Mouse (Mus musculus) gastrocnemius, postnatal 36 days (tissue): ENCODE data around the gene Brap. TPM values are rescaled to one million over a fixed set of nuclear protein-coding genes. Genes with fewer than 3 reads are reported as not detected.
"Not testable (repeated sequence)": the region's sequence is repeated elsewhere in the genome, so short reads cannot be mapped to it uniquely, and the experiment has no call there.

Source experiments
- DNase-seq, 2 experiments: peaks; one replicate each; pipeline ENCODE4 v3.0.0; 2022
- intact Hi-C: fragments of 180-260 bp; cut with DNase I; formaldehyde crosslinking; loops from one replicate; pipeline ENCODE4 v1.15.1; 2025
- long read RNA-seq, 2 experiments: library from polyadenylated mRNA; stranded (forward); transcript quantifications; one replicate each; pipeline ENCODE4 v2.0.0; 2021
- total RNA-seq, 2 experiments: library from RNA; stranded (reverse); gene quantifications; 2 replicates each; pipeline ENCODE4 v1.2.3; 2021

Gene Brap
- total RNA-seq = 10 to 100 TPM; 30.0 to 31.7 TPM
- long read RNA-seq, experiment 1, full-length matches to known transcripts = 39 of 52 reads
- long read RNA-seq, experiment 1, partial matches to known transcripts = 12 of 52 reads
- long read RNA-seq, experiment 1, other reads (novel, unspliced or antisense) = 1 of 52 reads
- long read RNA-seq, experiment 2, full-length matches to known transcripts = 49 of 73 reads
- long read RNA-seq, experiment 2, partial matches to known transcripts = 21 of 73 reads
- long read RNA-seq, experiment 2, other reads (novel, unspliced or antisense) = 3 of 73 reads

DNA sequence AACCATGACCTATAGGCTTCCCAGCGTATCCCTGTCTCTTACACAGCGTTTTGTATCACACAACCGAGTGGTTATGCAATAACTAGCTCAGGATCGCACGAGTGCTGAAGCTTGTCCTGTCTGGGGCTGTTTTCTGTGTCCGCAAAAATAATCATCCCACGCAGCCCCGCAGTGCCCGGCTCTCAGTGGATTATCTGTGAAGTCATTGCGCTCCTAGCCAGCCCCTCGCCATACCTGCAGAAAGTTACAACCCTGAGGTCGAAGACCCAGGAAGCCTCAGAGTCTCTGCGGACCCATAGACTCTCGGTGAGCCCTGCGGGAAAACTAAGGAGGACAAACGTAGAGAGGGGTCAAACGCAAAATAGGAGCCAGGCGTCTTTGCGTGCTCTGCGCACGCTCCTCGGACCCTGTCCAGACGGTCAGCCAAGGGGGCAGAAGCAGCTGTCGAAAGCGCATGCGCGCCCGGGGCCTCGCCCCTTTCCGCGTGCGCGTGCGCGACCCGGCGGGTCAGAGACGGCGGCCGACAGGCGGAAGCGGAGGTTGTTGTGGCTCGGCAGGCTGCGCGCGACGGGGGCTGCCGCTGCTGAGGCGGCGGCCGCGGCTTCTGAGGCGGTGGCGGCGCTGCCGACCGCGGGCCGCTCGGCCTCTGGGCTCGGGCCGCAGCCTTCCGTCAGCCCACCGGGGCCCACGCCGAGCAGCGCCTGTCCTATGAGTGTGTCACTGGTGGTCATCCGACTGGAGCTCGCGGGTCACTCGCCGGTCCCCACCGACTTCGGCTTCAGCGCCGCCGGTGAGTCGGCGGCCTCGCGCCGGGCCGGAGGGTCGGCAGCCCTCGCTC is at the start of gene Brap, which contains the start of gene Acad10:
Gene Brap, plus strand, starts transcription at position 505 of the 838 bp plus-strand sequence.
Gene Acad10, minus strand, starts transcription at position 456 of the 838 bp plus-strand sequence.
- DNase-seq = peak; percentile 93 to 94
- intact Hi-C loops = no loop called here

DNA sequence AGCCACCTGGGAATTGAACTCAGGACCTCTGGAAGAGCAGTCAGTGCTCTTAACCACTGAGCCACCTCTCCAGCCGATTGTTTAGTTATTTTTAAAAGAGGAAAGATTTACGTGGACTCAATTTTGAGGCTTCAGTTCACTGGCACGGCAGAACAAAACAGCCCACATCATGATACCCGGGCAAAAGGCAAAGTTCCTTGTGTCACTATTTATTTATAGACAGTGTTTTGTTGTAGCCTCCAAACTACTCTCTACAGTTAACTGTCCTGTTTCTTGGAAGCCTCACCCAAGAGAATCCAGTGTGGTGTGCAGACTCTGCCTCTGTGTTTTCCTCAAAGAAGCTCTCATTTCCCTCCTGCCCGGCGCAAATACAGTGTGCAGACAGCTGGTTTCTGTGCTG is 48.3 kb upstream of the Brap start:
- no peak for DNase-seq
- intact Hi-C loops = no loop called here

DNA sequence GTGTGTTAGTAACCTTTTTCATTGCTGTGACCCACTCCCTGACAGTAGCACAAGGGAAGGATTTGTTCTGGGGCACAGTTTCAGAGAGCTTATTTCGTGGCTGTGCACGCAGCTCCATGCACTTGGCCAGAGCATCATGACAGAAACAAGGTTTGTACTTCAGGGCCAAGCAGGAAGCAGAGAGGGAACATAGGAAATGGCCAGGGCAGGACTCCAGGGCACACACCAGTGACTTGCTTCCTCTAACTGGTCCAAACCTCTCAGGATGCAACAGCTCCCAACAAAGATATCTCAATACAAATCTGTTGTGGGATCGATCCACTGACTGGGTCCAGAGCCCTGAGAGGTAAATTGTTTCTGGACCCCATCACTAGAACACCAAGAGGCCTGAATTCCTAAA is 45.4 kb upstream of the Brap start:
- intact Hi-C loops = not testable (repeated sequence)

DNA sequence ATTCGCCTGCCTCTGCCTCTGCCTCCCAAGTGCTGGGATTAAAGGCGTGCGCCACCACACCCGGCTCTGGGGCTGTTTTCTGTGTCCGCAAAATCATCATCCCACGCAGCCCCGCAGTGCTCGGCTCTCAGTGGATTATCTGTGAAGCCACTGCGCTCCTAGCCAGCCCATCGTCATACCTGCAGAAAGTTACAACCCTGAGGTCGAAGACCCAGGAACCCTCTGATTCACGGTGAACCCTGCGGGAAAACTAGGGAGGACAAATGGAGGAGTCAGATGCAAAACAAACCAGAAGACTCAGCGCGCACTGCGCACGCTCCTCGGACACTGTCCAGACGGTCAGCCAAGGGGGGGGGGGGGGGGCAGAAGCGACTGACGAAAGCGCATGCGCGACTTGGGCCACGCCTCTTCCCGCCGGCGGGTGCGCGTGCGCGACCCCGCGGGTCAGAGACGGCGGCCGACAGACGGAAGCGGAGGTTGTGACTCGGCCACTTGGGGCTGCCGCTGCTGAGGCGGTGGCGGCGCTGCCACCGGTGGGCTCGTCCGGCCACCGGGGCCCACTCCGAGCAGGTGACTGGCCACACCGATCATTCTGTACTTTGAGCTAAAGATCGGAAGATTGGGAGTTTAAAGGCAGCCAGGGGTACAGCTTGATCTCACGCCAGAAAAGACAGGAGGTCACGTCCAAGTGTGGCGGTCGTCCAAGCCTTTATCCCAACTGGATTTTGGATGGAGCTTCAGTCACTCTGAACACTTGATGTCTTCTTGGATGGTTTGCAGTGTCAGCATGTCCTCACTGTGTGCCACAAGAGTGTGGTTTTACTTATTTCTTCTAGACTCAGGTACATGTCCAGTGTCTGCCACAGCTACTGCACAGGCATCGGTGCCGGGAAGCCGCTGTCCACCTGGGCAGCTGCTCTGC is 41.5 kb upstream of the Brap start, which contains the start of gene Acad12:
Gene Acad12, minus strand, starts transcription at position 347 of the 922 bp plus-strand sequence.
- DNase-seq = peak; percentile 79 to 84
- intact Hi-C loops = no loop called here

More for the DNA sequence above, 45.4 kb upstream of the Brap start:
- DNase-seq = not testable (repeated sequence)

DNA sequence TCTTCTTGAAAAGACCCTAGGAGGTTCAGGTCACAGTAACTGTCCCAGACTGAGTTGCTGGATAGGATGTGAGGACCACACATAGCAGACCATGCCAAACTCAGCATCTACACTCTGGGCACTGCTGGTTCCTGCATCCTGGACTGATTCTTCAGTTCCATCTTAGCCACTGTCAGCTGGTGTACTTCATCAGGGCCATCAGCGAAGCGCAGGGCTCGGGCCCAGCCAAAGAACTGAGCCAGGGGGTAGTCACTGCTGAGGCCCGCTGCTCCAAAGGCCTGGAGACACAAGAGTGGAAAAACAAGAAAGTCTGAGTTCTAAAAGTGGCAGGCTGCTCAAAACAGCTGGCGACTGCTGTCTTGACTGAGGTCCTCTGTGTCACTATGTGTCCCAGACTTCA is 39.3 kb upstream of the Brap start:
- intact Hi-C loops = loop anchor here (2.0 kb wide), 1 partner anchor 56 kb away; no protein-coding TSS in a partner anchor
- DNase-seq = no peak

DNA sequence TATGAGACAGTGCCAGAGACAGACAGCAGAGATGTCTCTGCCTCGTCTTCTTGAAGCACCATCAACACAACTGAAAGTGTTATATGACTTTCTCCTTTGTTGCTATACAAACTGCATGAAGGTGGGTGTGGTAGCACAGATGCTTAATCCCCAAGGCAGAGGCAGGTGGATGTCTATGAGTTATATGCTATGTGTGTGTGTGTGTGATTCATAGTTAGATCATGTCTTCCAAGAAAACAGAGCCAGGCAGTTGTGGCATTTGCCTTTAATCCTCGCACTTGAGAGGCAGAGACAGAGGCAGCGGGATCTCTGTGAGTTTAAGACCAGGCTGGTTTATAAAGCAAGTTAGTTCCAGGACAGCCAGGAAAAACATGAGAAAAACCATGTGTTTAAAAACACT is 37.1 kb upstream of the Brap start:
- intact Hi-C loops = no loop called here
- DNase-seq = no peak

DNA sequence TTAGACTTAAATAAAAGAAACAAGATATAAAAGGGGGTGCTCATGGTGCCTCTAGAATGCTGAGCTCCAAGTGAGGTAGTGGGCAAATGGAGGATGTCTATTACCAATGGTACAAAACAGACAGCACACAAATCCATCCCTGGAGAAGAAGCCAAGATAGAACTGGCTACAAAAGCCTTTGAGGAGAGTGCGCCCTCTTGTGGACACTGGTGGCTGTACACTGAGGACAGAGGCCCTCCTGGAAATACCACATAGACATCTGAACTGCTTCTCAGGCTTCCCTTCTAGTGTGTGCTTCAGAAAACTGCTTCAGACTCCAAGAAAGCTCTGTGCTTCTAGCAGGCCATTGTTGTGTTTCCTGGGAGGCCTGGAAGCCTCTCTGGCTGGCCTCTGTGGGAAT is 32.5 kb upstream of the Brap start:
- intact Hi-C loops = no loop called here
- peak; percentile 68 to 70 for DNase-seq

DNA sequence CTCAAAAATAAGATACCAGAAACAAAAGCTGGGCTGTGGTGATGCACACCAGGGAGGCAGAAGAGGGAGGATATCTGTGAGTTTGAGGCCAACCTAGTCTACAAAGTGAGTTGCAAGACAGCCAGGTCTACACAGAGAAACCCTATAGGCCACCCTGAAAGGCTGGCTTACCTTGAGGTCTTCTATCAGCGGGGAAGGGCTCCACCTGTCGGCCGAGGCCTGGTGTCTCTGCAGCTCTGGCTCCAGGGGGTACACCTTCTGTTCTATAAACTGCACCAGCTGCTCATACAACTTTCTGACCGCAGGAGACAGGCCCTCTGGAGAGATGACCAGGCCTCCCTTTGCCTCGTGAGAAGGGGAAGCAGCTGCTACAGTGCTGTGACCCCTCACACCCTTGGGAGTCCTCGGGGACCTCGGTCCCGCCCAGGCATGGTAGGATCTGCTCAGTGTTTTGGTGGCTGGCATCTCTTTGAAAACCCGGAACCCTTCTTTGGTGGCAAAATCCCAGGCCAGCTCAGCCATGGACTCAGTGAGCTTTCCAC is 29.2 kb upstream of the Brap start:
- DNase-seq, intact Hi-C loops: not testable (repeated sequence)

DNA sequence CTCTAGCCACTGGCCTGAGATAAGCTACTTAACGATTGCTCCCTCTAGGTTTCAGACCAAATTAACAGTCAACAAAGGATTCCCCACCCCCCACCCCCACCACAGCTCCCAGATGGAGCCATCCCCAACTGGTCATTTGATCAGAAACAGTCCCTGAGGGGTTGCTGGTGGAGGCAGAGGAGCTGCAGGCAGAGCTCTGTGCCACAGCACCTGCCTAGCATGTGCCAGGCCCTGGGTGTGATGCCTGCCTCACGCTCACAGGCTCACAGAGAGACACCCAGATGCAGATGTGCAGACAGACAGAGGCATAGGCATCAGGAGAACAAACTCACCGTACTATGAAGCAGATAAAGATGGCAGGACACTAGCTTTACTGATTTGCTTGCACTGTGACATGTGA is 27.6 kb upstream of the Brap start:
- no peak for DNase-seq
- intact Hi-C loops = no loop called here

DNA sequence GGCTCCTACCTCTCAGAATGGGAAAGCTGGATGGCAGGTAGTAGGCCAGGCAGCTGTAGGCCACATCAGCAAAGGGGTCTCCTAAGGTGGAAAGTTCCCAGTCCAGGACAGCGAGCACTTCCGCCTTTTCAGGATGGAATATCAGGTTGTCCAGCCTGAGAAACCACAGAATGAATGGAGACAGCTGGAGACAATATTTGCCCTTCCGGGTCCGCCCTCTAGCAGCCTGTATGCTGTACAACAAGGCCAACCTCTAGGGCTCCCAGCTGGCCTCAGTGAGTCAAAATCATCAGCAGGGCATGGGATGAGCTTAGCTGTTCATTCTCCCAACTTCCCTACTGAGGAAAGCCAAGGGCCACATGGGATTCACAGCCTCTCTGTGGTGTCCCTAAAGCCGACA is 25.7 kb upstream of the Brap start:
- DNase-seq = no peak
- intact Hi-C loops = no loop called here

DNA sequence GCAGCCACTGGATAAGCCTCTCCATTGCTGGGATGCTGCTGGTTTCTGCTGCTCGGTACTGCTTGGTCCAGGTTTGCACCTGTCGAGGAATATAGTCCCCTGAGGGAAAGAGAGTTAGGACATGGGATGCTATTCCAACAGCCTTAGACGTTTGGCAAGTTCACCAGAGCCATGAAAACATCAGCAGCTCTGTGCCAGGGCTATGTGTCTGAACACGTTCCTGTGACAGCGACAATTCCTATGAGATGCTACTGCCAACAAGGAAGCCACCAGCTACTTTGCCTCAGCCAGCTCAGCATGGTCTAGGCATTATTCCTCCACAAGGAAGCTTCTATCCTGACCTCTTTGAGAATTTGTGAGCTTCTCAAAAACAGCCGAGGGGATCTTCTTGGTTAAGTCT is 23.1 kb upstream of the Brap start:
- DNase-seq = no peak
- intact Hi-C loops = no loop called here

DNA sequence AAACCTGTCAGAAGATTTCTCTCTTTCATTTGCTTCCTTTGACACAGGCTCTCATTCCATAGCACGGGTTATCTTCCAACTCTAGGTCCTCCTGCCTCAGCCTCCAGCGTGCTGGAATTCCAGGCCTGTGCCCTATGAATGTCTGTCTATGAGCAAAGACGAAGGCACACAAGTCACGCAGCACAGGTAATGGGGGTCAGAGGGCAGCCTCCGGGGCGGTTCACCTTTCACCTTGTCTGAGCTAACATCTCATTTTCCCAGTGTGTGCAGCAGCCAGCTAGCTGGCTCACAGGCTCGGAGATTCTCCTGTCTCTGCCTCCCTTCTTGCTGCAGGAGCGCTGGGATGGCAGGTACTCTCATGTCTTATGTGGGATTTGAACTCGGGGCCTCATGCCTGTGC is 20.8 kb upstream of the Brap start:
- intact Hi-C loops = no loop called here
- DNase-seq = no peak

DNA sequence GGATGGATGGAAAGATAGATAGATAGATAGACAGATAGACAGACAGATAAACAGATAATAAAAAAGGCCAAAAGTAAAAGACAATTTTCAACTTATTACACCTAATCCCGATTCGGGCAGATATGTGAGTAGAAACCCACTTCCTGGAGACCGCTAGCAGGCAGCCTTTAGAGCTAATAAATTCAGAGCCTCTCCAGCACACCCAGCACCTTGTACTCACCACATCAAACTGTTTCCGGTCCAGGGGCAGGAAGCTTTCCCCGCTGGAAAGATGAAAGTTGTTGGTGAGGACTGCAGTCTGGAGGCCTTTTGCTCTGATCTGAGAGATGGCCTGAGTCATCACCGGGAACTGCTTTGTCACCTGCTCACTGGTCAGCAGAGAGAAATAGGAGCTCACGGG is 11.2 kb upstream of the Brap start:
- intact Hi-C loops = no loop called here
- no peak for DNase-seq

DNA sequence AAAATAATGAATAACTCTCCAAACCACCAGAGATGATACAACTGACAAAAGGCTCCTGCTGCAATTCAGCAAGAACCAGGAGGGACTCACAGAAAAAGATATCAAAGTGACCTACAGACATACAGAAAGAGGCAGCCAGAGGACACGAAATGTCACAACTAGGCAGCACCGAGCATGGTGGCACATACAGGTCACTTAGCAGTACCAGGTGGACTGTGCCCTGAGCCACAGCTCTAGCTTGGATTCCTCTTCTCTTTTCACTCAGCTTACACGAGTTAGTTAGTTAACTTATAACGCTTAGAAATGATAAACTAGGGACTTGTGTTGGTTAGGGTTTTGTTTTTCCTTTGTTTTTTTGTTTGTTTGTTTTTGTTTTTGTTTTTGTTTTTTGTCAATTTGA is 5.8 kb upstream of the Brap start:
- intact Hi-C loops = no loop called here
- no peak for DNase-seq

DNA sequence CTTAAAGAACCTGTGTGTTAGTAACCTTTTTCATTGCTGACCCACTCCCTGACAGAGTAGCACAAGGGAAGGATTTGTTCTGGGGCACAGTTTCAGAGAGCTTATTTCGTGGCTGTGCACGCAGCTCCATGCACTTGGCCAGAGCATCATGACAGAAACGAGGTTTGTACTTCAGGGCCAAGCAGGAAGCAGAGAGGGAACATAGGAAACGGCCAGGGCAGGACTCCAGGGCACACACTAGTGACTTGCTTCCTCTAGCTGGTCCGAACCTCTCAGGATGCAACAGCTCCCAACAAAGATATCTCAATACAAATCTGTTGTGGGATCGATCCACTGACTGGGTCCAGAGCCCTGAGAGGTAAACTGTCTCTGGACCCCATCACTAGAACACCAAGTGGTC is 3.5 kb upstream of the Brap start:
- DNase-seq, intact Hi-C loops: not testable (repeated sequence)

DNA sequence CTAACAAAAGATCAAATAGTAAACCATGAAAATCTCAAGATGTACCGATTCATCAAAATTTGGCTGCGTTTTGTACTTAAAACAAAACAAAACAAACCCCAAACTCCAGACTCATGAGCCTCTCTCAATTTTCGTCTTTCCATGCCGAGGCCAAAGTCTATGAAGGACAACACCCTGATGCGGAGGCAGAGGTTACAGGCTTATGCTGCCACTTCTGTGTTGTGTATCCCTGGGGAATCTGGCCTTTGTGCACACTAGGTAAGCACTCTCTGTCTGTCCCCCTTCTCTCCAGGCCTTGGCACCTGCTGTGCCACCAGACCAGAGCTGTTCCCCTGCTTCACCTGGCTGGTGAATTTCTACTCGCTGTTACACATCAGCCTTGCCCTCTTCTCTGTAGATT is 2.7 kb upstream of the Brap start:
- DNase-seq, intact Hi-C loops: not testable (repeated sequence)

DNA sequence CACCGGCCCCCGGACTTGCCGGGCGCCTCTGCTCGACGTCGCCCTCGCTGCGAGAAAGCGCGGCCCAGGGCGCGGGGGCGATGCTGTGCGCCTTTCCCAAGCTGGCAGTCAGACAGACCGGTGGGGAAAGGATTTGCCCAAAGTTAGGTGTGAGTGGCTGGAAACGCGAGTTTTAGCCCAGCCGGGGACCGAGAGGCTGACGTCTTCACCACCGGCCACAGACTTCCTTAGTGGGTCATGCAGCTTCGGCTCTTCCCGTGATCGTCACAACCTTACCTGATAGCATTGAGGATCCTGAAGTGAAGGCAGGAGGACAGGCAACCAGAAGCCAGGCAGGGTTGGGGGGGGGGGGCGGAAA is 513 bp downstream of the Brap start:
- peak in 1 of 2 experiments; percentile 18 for DNase-seq
- intact Hi-C loops = no loop called here

DNA sequence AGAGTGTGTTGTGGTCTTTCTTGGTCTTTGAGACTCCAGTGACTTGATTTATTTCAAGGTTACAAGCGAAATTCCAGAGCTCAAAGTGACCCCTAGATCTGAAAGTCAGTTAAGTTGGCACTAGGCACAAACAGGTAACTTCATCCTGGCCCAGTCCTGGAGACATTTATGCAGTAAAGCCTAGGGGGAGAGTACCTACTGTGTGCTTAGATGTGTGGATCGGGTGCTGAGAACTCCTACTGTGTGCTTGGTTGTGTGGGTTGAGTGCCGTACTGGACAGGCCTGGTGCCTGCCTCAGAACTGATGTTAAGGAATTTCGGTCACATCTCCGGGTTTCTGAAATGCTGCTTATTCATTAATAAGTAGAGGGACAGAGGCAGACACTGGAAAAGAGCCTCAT is 1.1 kb downstream of the Brap start:
- intact Hi-C loops = no loop called here
- no peak for DNase-seq

DNA sequence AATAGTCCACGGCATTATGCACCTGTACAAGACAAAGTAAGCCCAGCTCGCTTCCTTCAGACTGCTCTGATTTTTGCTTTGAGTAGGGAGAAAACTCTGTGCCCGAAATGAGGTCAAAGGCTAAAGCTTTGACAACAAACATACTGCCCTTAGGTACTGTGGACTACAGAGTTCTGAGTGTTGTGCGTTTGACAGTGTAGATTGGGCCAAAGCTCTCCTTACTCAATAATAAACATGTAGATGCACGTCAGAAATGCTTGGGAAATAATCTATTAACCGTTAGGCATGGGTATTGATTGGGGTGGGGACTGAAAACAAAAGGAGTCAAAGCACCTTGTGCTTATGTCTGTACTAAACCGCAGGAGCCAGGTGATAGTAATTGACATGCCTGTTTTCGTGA is 3.1 kb downstream of the Brap start:
- intact Hi-C loops = no loop called here

DNA sequence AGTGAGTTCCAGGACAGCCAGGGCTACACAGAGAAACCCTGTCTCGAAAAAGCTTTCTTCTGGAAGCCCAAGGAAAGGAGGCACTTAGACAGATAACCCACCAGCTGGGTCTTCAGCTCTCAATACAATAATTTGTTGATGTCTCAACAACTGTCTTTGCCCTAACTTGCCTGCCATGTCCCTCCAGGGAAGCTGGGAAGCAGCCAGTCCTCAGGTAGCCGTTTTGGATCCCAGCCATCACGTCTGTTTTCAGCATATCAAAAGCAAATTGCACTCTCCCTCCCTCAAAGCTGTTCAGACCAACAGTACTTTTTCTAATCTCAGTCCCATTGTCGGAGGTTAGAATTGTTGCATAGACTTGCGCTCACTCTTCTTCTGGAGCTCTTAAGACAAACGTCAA is 3.7 kb downstream of the Brap start:
- DNase-seq = no peak
- intact Hi-C loops = no loop called here

More for the DNA sequence above, 3.1 kb downstream of the Brap start:
- DNase-seq = no peak
